Comparison of ENCODE assay signal across 8 mouse cellular contexts in genomic region chr16:32644069-32644800, GRCm38 (mm10). TPM values are rescaled to one million over a fixed set of nuclear protein-coding genes. Genes with fewer than 3 reads are reported as not detected.
DNase-seq lines count a peak whose midpoint lies in the region; ATAC-seq lines count a peak whose summit lies in the region.

No protein-coding gene starts in this region.

- no peaks in the 10 kb centered on the region for H3K36me3 ChIP-seq in forebrain, embryonic 16.5 days (ENCODE audit: control insufficient read depth, insufficient read depth)
- H3K36me3 ChIP-seq in intestine, embryonic 16.5 days (ENCODE audit: control insufficient read depth, insufficient read depth, low read length), result no peaks in the 10 kb centered on the region
- no peaks in the 10 kb centered on the region for H3K36me3 ChIP-seq in liver, embryonic 15.5 days (replicated peaks)

- peak overlapping the region; percentile 89 for H3K4me3 ChIP-seq in forebrain, embryonic 16.5 days (replicated peaks; ENCODE audit: low read length)
- H3K4me3 ChIP-seq in intestine, embryonic 16.5 days (ENCODE audit: low read length), result peak overlapping the region; percentile 86
- peak overlapping the region; percentile 87 for H3K4me3 ChIP-seq in liver, embryonic 15.5 days (replicated peaks)

- H3K9me3 ChIP-seq in forebrain, embryonic 16.5 days (ENCODE audit: control insufficient read depth, low read length), result no peaks in the 10 kb centered on the region
- no peaks in the 10 kb centered on the region for H3K9me3 ChIP-seq in intestine, embryonic 16.5 days (ENCODE audit: control insufficient read depth, low read length)
- H3K9me3 ChIP-seq in liver, embryonic 15.5 days (replicated peaks), result no peaks in the 10 kb centered on the region

- peak overlapping the region; percentile 83 for H3K4me2 ChIP-seq in forebrain, embryonic 16.5 days (ENCODE audit: low read length)
- H3K4me2 ChIP-seq in intestine, embryonic 16.5 days (ENCODE audit: low read depth, low read length), result peak overlapping the region; percentile 92
- H3K4me2 ChIP-seq in liver, embryonic 15.5 days, result peak overlapping the region; percentile 99

- peaks cover 22% of the 10 kb centered on the region for H3K4me1 ChIP-seq in forebrain, embryonic 16.5 days (replicated peaks; ENCODE audit: control insufficient read depth, insufficient read depth, low read length)
- peaks cover 19% of the 10 kb centered on the region for H3K4me1 ChIP-seq in intestine, embryonic 16.5 days (ENCODE audit: control insufficient read depth, insufficient read depth, low read length)
- peaks cover 43% of the 10 kb centered on the region for H3K4me1 ChIP-seq in liver, embryonic 15.5 days (replicated peaks)

- under 1% methylated on average over 70 of the region's 82 CpGs for WGBS in forebrain, embryonic 16.5 days
- under 1% methylated on average over 70 of the region's 82 CpGs for WGBS in intestine, embryonic 16.5 days
- WGBS in liver, embryonic 15.5 days (ENCODE audit: insufficient replicate concordance), result under 1% methylated on average over 71 of the region's 82 CpGs

- peak overlapping the region; percentile 84 for H3K27ac ChIP-seq in forebrain, embryonic 16.5 days (ENCODE audit: low read length)
- peak overlapping the region; percentile 66 for H3K27ac ChIP-seq in intestine, embryonic 16.5 days (ENCODE audit: low read length)
- H3K27ac ChIP-seq in liver, embryonic 15.5 days (replicated peaks), result peak overlapping the region; percentile 80

- H3K9ac ChIP-seq in forebrain, embryonic 16.5 days (replicated peaks; ENCODE audit: low read depth, low read length), result peak overlapping the region; percentile 91
- H3K9ac ChIP-seq in intestine, embryonic 16.5 days (ENCODE audit: low read depth, low read length), result peak overlapping the region; percentile 88
- peak overlapping the region; percentile 94 for H3K9ac ChIP-seq in liver, embryonic 15.5 days

- peak; percentile 33 for ATAC-seq in CD4-positive, CD25-positive, alpha-beta regulatory T cell, adult 4 months
- ATAC-seq in forebrain, embryonic 16.5 days, result peak; percentile 71
- ATAC-seq in intestine, embryonic 16.5 days, result peak; percentile 63
- peak; percentile 55 for ATAC-seq in liver, embryonic 15.5 days (ENCODE audit: insufficient read depth)

- DNase-seq in 3134 (ENCODE audit: extremely low read depth, insufficient read length, low spot score), result peak; percentile 66
- peak; percentile 42 to 64 for DNase-seq in cerebellum, adult 18-20 months
- DNase-seq in retina, postnatal 1 day, result peak; percentile 72
- DNase-seq in urinary bladder, postnatal 36 days (ENCODE audit: low spot score in 2 of 2), result no peak

- no peaks in the 10 kb centered on the region for H3K27me3 ChIP-seq in forebrain, embryonic 16.5 days (replicated peaks; ENCODE audit: control insufficient read depth, insufficient read depth, low read length)
- no peaks in the 10 kb centered on the region for H3K27me3 ChIP-seq in intestine, embryonic 16.5 days (replicated peaks; ENCODE audit: control insufficient read depth, insufficient read depth, low read length)
- H3K27me3 ChIP-seq in liver, embryonic 15.5 days, result peaks cover 13% of the 10 kb centered on the region

RNA-seq across cellular contexts. Expression of gene Tnk2, which starts 0.6 kb away (rescaled TPM):
- 1 to 10 TPM; 4.8 to 8.9 TPM for polyA plus RNA-seq in CD4-positive, CD25-positive, alpha-beta regulatory T cell, adult 4 months (2017; shearing (Covaris generic))
- polyA plus RNA-seq in forebrain, embryonic 16.5 days (2015; fragmentation: Nextera tagmentation; extraction: Ambion mirVana), result 15.0 and 21.9 TPM in 2 replicates
- polyA plus RNA-seq in intestine, embryonic 16.5 days (2015; fragmentation: Nextera tagmentation; extraction: Ambion mirVana), result 7.5 and 7.7 TPM in 2 replicates
- polyA plus RNA-seq in liver, embryonic 15.5 days (2015; fragmentation: Nextera tagmentation; extraction: Ambion mirVana), result 4.5 and 4.7 TPM in 2 replicates

RNA-seq across cellular contexts. Expression of gene Tfrc, which starts 35.5 kb away (rescaled TPM):
- polyA plus RNA-seq in CD4-positive, CD25-positive, alpha-beta regulatory T cell, adult 4 months (2017; shearing (Covaris generic)), result 10 to 100 TPM; 18.1 to 19.5 TPM
- polyA plus RNA-seq in forebrain, embryonic 16.5 days (2015; fragmentation: Nextera tagmentation; extraction: Ambion mirVana), result 33.7 and 37.5 TPM in 2 replicates
- polyA plus RNA-seq in intestine, embryonic 16.5 days (2015; fragmentation: Nextera tagmentation; extraction: Ambion mirVana), result 56.4 and 64.9 TPM in 2 replicates
- polyA plus RNA-seq in liver, embryonic 15.5 days (2015; fragmentation: Nextera tagmentation; extraction: Ambion mirVana), result 285 and 299 TPM in 2 replicates

Comparison
In these comparisons a context has a peak if more than half of its experiments do, and no peak if none do; other contexts are left out.
1. DNase-seq: peak in 3134 (single experiment), cerebellum, adult 18-20 months (2 of 2) and retina, postnatal 1 day (single experiment); none in urinary bladder, postnatal 36 days (0 of 2).
2. Peak in every context shown above with its lines, with median percentiles within 50 percentile points of each other: ATAC-seq, H3K27ac ChIP-seq, H3K4me2 ChIP-seq, H3K4me3 ChIP-seq and H3K9ac ChIP-seq.